Mouse (Mus musculus) spleen, postnatal 14 days (tissue): ENCODE data around the gene Med13l.
A peak's percentile ranks its signal among the peaks of the same experiment; 100 is the strongest.
"Not testable (repeated sequence)": the region's sequence is repeated elsewhere in the genome, so short reads cannot be mapped to it uniquely, and the experiment has no call there.

Experiments
- DNase-seq, 2 experiments: peaks; one replicate each; pipeline ENCODE4 v3.0.0; 2021 to 2022; ENCODE audit warnings: low spot score in 2 of 2

The Med13l gene

DNA sequence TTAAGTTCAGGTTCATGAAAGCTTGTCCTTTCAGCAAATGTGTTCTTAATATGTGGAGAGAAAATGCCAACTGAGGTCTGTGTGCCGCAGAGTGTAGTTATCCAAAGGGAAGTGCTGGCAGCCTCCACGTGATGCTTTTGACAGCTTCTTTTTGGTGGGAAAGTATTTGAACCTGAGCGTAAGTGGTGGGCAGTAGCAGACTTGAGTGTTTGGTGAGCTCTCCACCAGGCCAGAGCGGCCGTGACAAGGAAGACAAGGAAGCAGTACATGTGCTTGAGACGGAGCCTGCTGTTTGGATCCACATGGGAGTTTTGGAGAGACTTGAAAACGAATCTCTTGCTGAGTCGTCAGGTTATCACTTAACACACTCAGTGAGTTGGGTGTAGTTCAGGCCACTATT is 71.9 kb downstream of the Med13l start:
- DNase-seq = no peak

DNA sequence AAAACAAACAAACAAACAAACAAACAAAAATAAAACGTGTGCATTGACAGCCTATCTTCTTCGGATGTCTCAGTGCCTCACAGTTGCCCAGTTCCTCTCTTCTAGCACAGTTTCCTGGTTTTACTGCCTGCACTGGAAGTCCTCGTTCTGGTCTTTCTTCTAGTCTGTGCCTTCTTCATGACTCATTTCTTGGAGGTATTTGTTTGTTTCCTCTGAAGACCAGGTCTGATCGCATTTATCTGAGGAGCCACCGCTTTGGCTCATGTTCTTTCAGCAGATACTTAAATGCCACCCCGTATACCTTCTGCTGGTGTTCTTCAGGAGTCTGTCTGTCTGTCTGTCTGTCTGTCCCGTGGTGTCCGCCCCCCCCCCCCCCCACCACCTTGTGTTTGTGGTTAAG is 72.6 kb downstream of the Med13l start:
- DNase-seq = no peak

DNA sequence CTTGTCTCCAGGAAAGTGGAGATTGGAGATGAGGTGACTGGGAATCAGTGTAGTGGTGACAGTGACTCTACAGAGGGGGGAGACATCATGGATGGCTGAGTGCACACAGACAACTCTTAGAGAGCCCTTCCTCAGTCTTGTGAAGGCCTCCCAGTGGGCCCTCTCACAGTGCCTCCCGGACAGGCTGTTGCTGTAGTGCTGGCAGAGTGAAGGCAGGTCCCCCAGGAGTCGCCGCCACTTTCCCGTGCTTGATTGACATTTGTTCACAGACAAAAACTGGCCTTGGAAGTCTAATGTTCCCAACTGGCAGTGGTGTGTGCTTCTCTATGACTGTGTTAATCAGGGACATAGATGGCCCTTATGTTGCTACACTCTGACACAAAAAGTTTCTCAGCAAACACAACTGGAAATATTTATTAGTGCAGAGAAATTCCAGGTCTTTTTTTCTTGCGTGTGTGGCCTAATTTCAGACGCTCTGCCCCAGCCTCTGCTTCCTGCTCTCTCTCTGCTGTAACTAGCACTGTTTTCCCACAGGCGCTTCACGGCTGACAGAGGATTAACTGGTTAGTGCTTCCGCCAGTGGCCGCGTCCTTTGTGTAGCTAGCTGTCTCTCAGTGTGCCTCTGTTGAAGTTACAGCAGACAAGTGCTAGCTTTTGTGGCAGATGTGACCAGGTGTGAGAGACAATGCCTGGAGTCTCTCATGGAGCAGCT is 75.2 kb downstream of the Med13l start:
- no peak for DNase-seq

GRCm38 (mm10) chr5:118636399-118637369 is 76.2 kb downstream of the Med13l start:
- DNase-seq = no peak

DNA sequence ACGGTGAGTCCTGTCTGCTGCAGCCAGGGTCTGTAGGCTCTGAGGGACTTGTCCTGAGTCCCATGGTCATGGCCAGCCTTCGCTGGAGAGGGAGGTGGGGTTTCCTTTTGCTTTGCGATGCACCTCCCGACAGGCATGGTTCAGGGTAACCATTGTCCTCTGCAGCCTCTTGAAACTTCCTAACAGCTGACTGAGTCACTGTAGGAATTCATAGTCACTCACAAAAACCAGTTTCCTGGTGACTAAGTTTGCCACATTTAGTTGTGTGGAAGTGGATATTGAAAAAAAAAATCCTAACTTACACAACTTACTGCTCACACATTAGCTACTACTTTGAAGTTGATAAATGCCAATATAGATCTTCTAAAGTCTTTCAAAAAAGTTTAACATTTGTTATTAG is 77.5 kb downstream of the Med13l start:
- no peak for DNase-seq

DNA sequence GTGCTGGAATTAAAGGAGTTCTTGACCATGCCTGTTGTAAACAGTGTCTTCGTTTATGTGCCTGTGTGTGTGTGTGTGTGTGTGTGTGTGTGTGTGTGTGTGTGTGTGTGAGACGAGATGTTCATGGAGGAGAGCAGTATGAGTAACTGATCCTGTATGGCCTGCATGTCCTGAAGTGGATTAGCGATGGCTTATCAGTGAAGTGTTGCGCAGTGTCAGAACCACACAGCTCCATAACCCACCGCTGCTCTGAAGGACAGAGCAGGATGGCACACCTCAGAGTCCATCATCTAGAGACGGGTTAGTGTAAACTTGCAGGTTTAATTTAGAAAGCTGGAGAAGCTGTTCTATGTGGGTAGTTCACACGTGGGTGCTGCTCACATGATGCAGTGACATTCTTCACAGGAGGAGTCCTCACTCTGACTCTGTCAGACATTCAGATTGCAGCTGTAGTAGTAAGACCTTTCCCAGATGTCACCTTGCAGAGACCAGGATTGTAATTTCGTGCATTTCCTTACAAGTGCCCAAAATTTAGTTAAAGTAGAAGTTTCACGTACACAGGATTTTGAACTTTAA is 78.1 kb downstream of the Med13l start:
- DNase-seq = no peak

DNA sequence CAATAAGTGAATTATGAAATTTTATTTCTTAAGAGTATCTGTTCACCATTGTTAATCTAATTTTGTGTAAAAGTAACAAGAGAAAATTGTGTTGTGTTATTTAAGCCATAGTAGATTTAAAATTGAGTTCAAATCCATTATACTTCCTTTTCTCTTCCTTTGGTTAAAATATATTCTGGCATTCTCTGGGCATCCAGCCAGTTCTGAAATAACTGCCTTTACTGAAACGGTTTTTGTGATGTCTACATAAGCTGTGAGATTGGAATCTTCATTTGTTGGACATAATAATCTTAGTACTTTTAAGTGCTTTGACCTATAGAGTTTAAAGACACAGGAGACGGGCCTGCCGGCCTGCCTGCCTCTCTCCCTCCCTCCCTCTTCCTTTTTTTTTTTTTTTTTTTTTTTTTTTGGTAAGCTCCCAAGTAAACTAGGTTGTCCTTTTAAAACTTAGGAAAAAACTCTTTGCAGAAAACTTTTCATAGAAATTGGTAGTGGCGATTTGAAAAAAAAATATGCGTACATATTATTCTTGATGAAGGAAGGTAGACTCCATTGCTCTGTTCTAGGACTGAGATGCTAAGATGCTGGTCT is 78.7 kb downstream of the Med13l start:
- no peak for DNase-seq

DNA sequence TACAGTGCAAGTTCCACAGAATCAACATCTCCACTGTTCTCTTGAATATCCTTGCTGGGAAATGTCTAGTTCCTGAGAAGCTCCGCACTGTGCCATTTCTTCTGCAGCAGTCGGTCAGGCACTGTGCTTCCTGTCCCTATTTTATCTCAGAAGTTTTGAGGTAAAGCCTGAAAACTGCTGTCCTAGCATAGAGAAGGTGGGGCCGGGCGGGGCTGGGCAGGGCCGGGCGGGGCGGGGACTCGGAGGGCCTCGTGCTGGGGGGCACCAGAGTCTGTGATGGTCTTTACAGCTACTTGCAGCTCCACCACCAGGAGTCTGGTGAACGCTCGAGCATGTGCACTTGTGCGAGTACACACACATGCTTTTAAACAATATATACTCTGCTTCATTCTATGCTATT is 83.6 kb downstream of the Med13l start:
- no peak for DNase-seq

DNA sequence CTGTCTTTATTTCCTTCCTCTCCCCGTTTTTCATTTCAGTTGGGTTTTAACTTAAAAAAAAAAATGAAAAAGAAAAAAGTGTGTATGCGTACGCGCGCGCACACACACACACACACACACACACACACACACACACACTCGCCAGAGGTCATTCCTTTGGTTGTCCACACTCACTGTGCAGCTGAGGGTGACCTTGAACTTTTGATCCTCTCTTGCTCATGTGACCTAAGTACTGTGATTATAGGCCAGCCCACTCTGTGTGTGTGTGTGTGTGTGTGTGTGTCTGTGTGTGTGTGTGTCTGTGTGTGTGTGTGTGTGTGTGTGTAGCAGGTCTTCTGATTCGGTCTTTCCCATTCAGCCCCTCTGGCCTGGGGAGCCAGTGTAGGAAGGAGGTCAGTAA is 84.0 kb downstream of the Med13l start:
- DNase-seq = no peak

DNA sequence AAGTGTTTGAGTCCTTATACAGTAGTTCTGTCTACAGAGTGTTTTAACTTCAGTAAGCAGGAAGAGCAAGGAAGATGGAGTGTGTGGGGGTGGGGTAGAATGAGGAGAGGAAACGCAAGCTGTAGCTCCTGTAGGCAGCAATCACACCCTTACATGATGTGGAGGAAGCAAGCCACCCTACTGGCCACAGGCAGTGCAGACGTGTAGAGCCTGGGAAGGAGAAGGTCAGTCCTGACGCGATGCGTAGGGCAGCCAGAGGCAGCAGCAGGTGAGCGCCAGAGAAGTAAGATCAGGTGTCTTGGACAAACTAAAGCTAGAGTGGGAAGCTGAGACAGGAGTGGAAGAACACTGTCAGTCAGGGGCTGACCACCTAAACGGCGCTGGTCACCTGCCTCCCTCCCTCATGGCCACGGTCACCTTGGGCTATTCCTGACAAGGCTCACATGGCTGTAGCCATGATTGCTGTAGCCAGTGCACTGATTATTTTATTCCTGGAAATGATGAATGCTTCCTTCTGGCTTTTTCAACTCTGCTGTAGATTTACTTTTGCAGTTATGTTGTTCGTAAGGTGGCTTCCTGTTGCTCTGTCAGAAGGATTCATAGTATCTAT is 84.8 kb downstream of the Med13l start:
- DNase-seq = no peak

GRCm38 (mm10) chr5:118646897-118647296 is 86.4 kb downstream of the Med13l start:
- no peak for DNase-seq

- DNase-seq = peak in 1 of 2 experiments; percentile 23
Measured at GRCm38 (mm10) chr5:118647384-118647783, 86.9 kb downstream of the Med13l start.

DNA sequence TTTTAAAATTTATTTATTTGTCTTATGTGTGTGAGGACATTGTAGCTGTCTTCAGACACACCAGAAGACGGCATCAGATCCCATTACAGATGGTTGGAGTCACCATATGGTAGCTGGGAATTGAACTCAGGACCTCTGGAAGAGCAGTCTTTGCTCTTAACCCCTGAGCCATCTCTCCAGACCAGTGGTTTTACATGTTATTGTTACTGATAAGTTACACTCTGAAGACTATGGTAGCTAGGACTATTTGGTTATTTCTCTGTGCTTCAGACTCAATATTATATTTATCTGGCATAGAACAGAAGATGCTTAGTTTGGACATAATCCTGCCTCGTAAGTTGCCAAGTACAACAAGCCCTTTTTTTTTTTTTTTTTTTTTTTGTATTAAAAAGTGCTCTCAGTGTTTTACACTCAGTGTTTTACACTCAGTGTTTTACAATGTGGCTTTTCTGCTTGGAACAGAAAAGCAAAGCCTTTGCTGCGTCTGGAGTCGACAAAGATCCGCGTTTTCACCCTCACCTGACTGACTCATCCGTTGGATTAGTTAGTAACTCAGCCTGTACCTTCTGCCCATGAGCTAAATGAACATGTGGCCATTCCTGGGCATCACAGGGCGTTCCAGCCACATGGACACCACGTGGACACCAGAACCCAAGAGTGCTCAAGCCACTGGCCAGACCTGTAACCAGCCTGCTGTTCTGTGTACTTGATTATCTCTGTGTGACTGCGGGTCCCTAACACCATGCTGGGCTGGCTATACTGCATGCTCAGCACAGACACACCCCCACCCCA is 88.9 kb downstream of the Med13l start:
- DNase-seq = no peak

DNA sequence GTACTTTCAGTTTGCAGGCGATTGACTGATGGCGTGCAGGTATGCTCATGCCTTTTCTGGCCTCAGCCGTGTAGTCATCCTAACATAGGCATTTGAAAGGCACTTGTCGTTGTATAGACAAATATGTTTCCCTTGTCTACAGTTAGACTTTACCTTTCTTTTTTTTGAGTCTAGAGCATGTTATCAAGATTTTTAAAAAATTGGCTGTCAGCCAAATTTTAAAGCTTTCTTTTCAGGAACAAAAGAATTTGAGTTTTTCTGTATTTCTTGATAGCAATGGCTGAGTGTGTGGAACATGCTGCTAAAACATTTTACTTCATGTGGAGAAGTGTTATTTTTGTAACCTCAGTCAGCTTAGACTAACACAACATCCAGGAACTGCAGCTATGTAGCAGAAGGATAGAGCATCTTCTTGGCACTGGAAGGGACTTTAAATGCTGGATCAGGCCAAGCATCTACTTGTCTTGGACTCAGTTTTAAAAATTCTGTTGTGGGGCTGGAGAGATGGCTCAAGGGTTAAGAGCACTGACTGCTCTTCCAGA is 89.6 kb downstream of the Med13l start:
- no peak for DNase-seq

DNA sequence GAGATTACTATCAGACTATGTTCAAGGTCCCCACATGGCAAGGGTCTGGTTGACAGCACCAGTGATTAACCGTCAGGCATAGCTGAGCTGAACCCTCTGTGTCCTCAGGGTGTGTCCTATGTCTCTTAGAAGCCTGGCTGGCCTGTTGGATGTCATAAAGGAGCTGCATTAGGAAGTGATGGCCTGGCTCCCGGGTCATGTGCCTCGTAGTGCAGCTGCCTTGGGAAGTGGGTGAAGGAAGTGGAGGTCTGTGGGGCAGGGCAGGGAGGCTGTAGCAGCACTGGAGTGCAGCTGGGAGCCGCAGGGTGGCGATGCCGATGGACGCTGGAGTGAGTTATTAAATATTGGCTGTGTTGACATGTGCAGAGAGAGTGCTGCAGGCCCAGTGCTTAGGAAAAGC is 90.3 kb downstream of the Med13l start:
- no peak for DNase-seq

GRCm38 (mm10) chr5:118652611-118653010 is 92.1 kb downstream of the Med13l start:
- no peak for DNase-seq

GRCm38 (mm10) chr5:118653119-118653518 is 92.6 kb downstream of the Med13l start:
- DNase-seq = not testable (repeated sequence)

GRCm38 (mm10) chr5:118654599-118654998 is 94.1 kb downstream of the Med13l start:
- DNase-seq = no peak

DNA sequence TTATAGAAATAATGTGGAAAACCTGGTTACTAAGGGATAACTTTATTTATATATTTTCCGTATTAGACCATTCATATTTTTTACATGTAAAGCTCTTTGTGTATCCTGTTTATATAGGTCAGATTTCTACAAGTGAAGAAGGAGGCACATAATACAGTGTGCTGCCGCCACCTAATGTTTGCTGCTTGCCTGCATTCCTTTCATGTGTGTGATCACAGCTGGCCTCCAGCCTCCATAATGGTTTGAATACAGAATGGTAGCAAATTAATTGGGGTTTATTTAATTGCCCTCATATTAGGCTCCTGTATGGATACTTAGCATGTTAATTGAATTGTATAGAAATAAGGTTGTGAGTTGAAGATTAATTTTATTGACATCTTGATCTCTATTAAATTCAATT is 94.5 kb downstream of the Med13l start:
- no peak for DNase-seq

GRCm38 (mm10) chr5:118655428-118655827 is 94.9 kb downstream of the Med13l start:
- no peak for DNase-seq

DNA sequence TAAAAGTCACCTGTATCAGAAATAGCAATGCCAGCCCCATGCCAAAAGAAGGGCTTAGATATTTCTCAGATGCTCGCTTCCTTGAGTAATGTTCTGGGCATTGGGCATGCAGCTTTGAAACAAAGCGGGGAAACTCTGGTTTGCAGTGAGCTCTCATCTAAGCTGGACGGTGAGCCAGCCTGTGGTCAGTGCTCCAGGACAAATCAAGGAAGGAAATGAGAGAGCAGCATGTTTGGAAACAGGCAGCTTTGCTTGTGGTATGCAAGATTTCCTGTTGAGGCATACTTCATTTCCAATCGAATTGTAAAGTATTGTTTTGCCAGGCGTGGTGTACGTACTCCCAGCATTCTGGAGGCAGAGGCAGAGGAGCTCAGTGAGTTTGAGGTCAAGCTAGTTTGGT is 95.5 kb downstream of the Med13l start:
- DNase-seq = no peak
